Mouse (Mus musculus) megakaryocyte, embryonic 14.5 days (primary cell): ENCODE measurements around the gene Commd3.

Source experiments
- FLI1 ChIP-seq: IDR thresholded peaks from 2 replicates; pipeline ENCODE4 v1.6.1; 2012; ENCODE audit warnings: low read length, inconsistent platforms, mixed read lengths
- GATA1 ChIP-seq: IDR thresholded peaks from 3 replicates; pipeline ENCODE4 v1.6.1; 2012; ENCODE audit warnings: mixed read lengths, low read length, inconsistent platforms, borderline replicate concordance

- TF ChIP-seq GATA1 (no peak), FLI1 (no peak)
Measured at GRCm38 (mm10) chr2:18673766-18674165, 1.6 kb downstream of the Commd3 start.
